Mouse (Mus musculus): Measurements from ENCODE around the gene Sbno2. TPM values are rescaled to one million over a fixed set of nuclear protein-coding genes. Genes with fewer than 3 reads are reported as not detected.
A peak's percentile ranks its signal among the peaks of the same experiment; 100 is the strongest.

Gene Sbno2
- total RNA-seq, 2 experiments from 2014 or later = 24.5 to 42.4 TPM

GRCm38 (mm10) chr10:80142530-80142925 is 37.2 kb upstream of the Sbno2 start:
- ATAC-seq (replicated peaks; ENCODE audit: poor library complexity, severe bottlenecking) = no peak

- ATAC-seq (replicated peaks; ENCODE audit: poor library complexity, severe bottlenecking) = peak; percentile 70
Measured at GRCm38 (mm10) chr10:80141786-80142529, 36.6 kb upstream of the Sbno2 start.

DNA sequence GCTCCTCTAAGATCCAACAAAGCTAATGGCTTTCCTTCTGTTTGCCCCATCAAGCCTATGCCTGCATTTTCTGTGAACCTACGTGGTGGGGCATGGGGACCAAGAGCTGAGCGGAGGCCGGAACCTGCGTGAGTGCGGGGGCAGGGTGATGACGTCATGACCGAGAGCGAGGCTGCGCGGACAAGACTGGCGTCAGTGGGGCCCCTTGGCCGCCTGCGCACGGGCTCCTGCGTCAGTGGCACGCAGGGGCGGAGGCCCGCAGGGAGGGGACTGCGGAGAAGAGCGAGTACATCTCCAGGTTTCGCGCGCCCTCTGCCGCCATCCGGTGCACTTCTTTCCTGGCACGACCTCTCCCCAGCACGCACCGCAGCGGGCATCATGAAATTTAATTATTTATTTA is 35.9 kb upstream of the Sbno2 start:
- ATAC-seq (replicated peaks; ENCODE audit: poor library complexity, severe bottlenecking) = peak; percentile 76

GRCm38 (mm10) chr10:80140666-80141035 is 35.3 kb upstream of the Sbno2 start, which contains the start of gene Cbarp:
Gene Cbarp (minus strand): TSS chr10:80140835.
- no peak for ATAC-seq (replicated peaks; ENCODE audit: poor library complexity, severe bottlenecking)

DNA sequence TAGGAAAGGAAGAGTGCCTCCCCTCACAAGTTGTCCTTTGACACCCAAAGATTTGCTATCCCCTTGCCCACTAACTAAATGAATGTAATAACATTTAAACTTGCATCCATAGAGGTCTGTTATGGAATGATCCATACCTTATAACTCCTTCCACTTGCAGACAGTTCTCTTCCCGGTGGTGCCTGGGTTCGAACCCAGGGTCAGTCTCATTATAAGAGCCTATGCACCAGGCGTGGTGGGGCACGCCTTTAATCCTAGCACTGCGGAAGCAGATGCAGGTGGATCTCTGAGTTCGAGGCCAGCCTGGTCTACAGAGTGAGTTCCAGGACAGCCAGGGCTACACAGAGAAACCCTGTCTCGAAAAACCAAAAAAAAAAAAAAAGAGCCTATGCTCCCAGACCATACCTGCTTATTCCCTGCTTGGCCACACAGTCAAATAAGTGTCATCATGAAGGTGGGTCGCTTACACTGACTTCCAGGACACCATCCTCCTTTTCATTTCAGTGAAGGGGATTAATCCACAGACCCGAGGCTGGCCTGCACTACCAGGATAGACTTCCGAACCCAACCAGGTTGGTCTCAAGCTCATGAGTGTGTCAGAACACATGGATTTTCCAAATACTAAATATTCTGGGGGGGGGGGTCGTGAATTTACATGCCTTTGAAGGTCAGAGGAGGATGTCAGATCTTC is 34.7 kb upstream of the Sbno2 start:
- ATAC-seq (replicated peaks; ENCODE audit: poor library complexity, severe bottlenecking) = no peak

GRCm38 (mm10) chr10:80139439-80139775 is 34.0 kb upstream of the Sbno2 start:
- ATAC-seq (replicated peaks; ENCODE audit: poor library complexity, severe bottlenecking) = no peak; the same call in 1 of the 2 replicates

- 0 out of 2 replicates have a peak, but pooled peaks have one; percentile 3 for ATAC-seq (replicated peaks; ENCODE audit: poor library complexity, severe bottlenecking)
Measured at GRCm38 (mm10) chr10:80138553-80139438, 33.4 kb upstream of the Sbno2 start, which contains the start of gene Atp5d. Gene Atp5d (plus strand): TSS chr10:80138632.

DNA sequence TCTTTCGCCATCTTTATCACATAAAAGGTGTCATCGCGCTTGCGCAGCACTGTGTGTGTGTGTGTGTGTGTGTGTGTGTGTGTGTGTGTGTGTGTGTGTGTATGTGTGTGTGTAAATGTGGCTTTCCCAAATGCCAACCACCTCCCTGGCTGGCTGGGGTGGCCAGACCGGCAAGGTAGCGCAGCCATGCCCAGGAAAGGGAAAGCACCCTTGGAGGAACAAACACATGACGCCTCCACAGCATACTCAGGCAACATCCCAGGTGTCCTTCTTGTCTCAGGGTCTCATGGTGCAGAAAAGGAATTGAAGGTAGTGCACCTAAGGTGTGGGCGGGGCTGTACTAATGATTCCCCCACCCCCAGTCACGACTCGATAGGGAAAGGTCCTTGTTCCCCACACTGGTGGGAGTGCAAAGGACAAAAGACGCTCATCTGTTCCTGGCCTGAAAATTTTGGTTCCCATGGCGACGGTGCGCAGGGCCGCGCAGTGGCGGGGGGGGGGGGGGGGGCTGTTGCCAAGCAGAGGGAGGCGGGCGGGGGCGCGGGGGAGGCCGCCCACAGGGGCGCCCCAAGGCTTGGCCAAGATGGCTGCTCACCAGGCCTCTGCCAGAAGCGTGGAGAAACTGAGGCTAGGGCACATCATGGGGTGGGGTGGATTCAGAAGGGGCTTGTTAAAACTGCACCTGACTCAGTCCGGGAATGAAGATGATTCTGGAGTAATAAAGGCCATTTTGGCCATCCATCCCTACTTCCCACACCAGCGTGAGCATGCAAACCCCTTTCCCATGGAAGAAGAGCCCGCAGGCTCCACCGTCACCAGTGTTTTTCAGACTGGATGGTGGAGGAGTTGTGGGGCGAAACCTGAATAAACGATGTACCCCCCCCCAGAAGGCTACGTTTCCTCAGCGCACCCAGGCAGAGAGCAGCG is 32.5 kb upstream of the Sbno2 start:
- ATAC-seq (replicated peaks; ENCODE audit: poor library complexity, severe bottlenecking) = no peak

- no peak for ATAC-seq (replicated peaks; ENCODE audit: poor library complexity, severe bottlenecking)
Measured at GRCm38 (mm10) chr10:80136952-80137625, 31.7 kb upstream of the Sbno2 start.

DNA sequence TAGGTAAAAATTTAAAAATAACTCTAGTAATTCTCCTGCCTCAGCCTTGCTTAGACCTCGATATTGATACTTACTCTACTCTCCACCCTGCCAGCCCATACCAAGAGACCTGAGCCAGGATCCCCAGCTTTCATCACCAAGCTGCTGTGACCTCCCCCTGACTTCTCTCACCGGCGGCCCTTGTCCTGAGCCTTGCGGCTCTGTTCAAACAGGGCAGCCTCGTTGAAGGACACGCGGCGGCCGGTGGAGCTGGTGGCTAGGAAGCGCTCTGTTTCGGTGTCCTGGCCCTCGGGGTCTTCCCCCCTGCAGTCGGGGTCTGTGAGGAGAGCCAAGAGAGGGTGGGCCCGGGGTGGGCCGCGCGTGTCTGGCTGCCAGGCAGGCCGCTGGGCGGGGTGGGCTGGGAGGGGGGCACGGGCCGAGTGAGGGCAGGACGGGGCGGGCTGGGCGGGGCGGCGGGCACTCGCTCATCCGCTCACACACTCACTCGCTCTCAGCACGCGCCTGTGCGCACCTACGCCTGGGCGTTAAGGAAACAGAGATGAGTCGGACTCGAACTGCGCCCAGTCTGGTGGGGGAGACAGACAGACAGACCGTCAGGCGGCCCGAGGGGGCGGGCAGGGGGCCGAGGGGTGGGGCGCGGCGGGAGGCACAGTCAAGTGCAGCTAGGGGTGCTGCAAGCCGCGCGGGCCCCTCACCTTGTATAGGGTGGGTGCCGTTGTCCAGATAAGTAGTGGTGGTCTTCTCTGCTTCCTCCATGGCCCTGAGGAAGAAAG is 31.0 kb upstream of the Sbno2 start:
- no peak for ATAC-seq (replicated peaks; ENCODE audit: poor library complexity, severe bottlenecking)

DNA sequence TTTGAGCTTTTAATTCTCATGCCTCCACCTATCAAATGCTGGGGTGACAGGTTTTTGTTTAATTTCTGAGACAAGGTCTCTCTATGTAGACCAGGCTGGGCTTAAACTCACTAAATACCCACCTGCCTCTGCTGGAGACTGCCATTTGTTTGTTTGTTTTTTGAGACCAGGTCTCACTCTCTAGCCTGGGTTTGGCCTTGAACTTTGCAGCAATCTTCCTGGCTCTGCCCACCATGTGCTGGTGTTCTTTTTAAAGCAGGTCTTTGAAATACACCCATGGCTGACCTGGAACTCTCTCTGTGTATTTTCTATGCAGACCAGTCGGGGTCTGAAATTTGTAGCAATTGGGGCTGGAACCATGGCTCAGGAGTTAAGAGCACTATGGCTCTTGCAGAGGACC is 30.3 kb upstream of the Sbno2 start:
- ATAC-seq (replicated peaks; ENCODE audit: poor library complexity, severe bottlenecking) = no peak

- ATAC-seq (replicated peaks; ENCODE audit: poor library complexity, severe bottlenecking) = no peak
Measured at GRCm38 (mm10) chr10:80135161-80135560, 29.8 kb upstream of the Sbno2 start.

- ATAC-seq (replicated peaks; ENCODE audit: poor library complexity, severe bottlenecking) = no peak
Measured at GRCm38 (mm10) chr10:80134421-80134820, 29.1 kb upstream of the Sbno2 start.

- ATAC-seq (replicated peaks; ENCODE audit: poor library complexity, severe bottlenecking) = peak; percentile 20; the same call in 1 of the 2 replicates
Measured at GRCm38 (mm10) chr10:80133226-80133849, 28.0 kb upstream of the Sbno2 start.

DNA sequence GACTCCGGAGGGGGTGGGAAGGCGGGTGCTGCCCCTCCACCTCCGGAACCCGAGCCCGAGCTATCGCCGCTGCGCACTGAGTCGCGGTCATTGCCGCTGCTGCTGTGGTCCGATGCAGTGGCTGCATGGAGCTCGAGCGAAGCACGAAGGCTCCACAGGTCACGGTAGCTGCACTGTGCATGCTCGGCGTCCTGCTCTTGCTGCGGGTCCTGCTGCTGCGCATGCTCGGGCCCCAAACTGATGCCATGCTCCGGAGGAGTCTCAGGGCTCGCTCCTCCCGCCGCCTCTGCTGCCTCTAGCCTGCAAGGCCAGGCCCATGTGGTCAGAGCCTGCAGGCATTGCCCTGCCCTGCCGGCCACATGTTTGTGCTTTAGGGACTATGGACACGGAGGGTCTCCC is 26.6 kb upstream of the Sbno2 start:
- ATAC-seq (replicated peaks; ENCODE audit: poor library complexity, severe bottlenecking) = no peak

DNA sequence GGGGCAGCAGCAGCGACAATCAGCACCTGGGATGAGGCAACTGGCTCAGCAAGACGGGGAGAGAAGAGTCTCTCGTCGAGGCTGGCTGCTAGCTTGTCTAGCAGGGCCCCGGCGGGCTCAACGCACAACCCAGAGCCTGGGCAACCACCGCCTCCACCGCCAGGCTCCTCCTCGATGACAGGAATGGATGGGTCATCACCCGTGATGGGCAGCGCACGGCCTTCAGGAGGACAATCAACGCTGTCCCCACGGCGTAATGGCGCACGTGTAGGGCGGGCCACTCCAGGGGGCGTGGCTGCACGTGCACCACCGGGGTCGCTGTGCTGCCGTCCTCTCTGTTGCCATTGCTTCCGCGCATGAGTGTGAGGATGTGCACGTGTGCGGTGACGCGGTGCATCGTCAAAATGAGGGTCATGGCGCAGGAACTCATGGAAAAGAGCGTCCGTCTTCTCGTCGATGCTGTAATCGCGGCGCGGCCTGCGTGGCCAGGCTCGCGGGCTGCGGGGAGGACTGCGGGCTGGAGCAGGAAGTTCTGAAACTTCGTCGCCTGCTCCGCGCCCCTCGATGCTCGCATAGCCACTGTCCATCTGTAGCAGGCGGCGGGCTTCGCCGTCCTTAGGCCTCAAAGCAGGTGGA is 26.1 kb upstream of the Sbno2 start:
- peak; percentile 45 for ATAC-seq (replicated peaks; ENCODE audit: poor library complexity, severe bottlenecking)

- ATAC-seq (replicated peaks; ENCODE audit: poor library complexity, severe bottlenecking) = no peak
Measured at GRCm38 (mm10) chr10:80130403-80131031, 25.1 kb upstream of the Sbno2 start.
